Mouse (Mus musculus): Measurements from ENCODE around the gene Atp6v1b1.

GRCm38 (mm10) chr6:83713271-83714136, 29.3 kb upstream of the Atp6v1b1 start:
- TF ChIP-seq CTCF (IDR thresholded peaks at IDR 0.05; ENCODE audit: control insufficient read depth, insufficient read depth, low read length) (no peak), POLR2A (IDR thresholded peaks at IDR 0.05; ENCODE audit: borderline replicate concordance, control insufficient read depth, low read depth, low read length) (no peak)

All from bone marrow, adult 2 months (tissue).